Mouse (Mus musculus) inflammation-experienced regulatory T-cells, adult 6 months (primary cell): ENCODE results near the gene Cep85l. TPM values are rescaled to one million over a fixed set of nuclear protein-coding genes. Genes with fewer than 3 reads are reported as not detected.

Source experiments
- polyA plus RNA-seq, 3 experiments: library from polyadenylated mRNA; unstranded; fragments of 100-300 nt; shearing (Covaris generic); gene quantifications; one replicate each; pipeline ENCODE4 v1.2.1; 2017

The Cep85l gene
- polyA plus RNA-seq, 3 experiments from 2014 or later = 1.6 to 3.4 (median 2.6) TPM

Other genes with a start within 250 kb of the Cep85l start
- gene Pln, start 42.3 kb downstream of the Cep85l start, polyA plus RNA-seq = 1 to 10 TPM; 1.9 to 3.4 (median 2.8) TPM
- gene Asf1a, start 216.8 kb upstream of the Cep85l start, polyA plus RNA-seq = 10 to 100 TPM in 1 of 3 experiments, 1 to 10 TPM in 2; 6.5 to 12.8 (median 8.3) TPM